Mouse (Mus musculus) forebrain, embryonic 16.5 days (tissue): Measurements from ENCODE around the gene Bcat2. TPM values are rescaled to one million over a fixed set of nuclear protein-coding genes. Genes with fewer than 3 reads are reported as not detected.

Experiments
- ATAC-seq: fragments of 200-750 bp; cut with Nextera tagmentation; 2 replicates; pipeline ENCODE4 v1.8.0; 2017; ENCODE audit warnings: mild to moderate bottlenecking, moderate library complexity
- H3K27ac ChIP-seq: fragments of 300-500 bp; sonication (generic); 2 replicates; pipeline ENCODE4 v1.5.1; 2014; ENCODE audit warnings: low read length, control low read depth
- H3K27me3 ChIP-seq: fragments of 300-500 bp; sonication (generic); replicated peaks from 2 replicates; pipeline ENCODE4 v1.6.1; 2014; ENCODE audit warnings: low read length; ENCODE audit not compliant: control insufficient read depth, insufficient read depth
- H3K36me3 ChIP-seq: fragments of 300-500 bp; sonication (generic); 2 replicates; pipeline ENCODE4 v1.6.1; 2014; ENCODE audit not compliant: control insufficient read depth, insufficient read depth
- H3K4me1 ChIP-seq: fragments of 300-500 bp; sonication (generic); replicated peaks from 2 replicates; pipeline ENCODE4 v1.6.1; 2014; ENCODE audit warnings: low read length; ENCODE audit not compliant: control insufficient read depth, insufficient read depth
- H3K4me2 ChIP-seq: fragments of 300-500 bp; sonication (generic); 2 replicates; pipeline ENCODE4 v1.6.1; 2014; ENCODE audit warnings: mild to moderate bottlenecking, low read length, control low read depth
- H3K4me3 ChIP-seq: fragments of 300-500 bp; sonication (generic); replicated peaks from 2 replicates; pipeline ENCODE4 v1.5.1; 2014; ENCODE audit warnings: mild to moderate bottlenecking, low read length, control low read depth
- H3K9ac ChIP-seq: fragments of 300-500 bp; sonication (generic); replicated peaks from 2 replicates; pipeline ENCODE4 v1.6.1; 2014; ENCODE audit warnings: low read depth, low read length, control low read depth
- H3K9me3 ChIP-seq: fragments of 300-500 bp; sonication (generic); 2 replicates; pipeline ENCODE4 v1.6.1; 2016; ENCODE audit warnings: low read length; ENCODE audit not compliant: control insufficient read depth
- WGBS: fragments of 180-500 bp; shearing (Covaris S2); extraction: QIAGEN DNeasy Blood & Tissue Kit; methylation state at CpG from one replicate; pipeline ENCODE4 v1.1.7; 2014; 5-methylcytosine and 5-hydroxymethylcytosine counted together
- polyA plus RNA-seq: library from polyadenylated mRNA; unstranded; fragments of >200 nt; fragmentation: Nextera tagmentation; extraction: Ambion mirVana; gene quantifications from 2 replicates; pipeline ENCODE4 v1.2.1, GENCODE M21; 2015

Gene Bcat2
- polyA plus RNA-seq, 1 experiment from 2014 or later: 24.2 TPM

- 56% methylated on average over 1 of the region's 1 CpGs for WGBS
- no peak overlapping the region for H3K4me2 ChIP-seq
- ATAC-seq: no peak
Measured at GRCm38 (mm10) chr7:45571966-45572365, 2.0 kb downstream of the Bcat2 start.

GRCm38 (mm10) chr7:45573954-45574353 lies 4.0 kb downstream of the Bcat2 start:
- no peak overlapping the region for H3K9ac ChIP-seq
- no peak overlapping the region for H3K27ac ChIP-seq
- no peak overlapping the region for H3K4me3 ChIP-seq
- 81% methylated on average over 8 of the region's 8 CpGs for WGBS
- peaks cover 16% of the 10 kb centered on the region for H3K4me1 ChIP-seq
- no peaks in the 10 kb centered on the region for H3K27me3 ChIP-seq
- peaks cover 5% of the 10 kb centered on the region; the same call in 1 of the 2 replicates for H3K36me3 ChIP-seq
- ATAC-seq: no peak
- no peak overlapping the region for H3K4me2 ChIP-seq
- H3K9me3 ChIP-seq: no peaks in the 10 kb centered on the region

More at GRCm38 (mm10) chr7:45571966-45572365, 2.0 kb downstream of the Bcat2 start:
- H3K9me3 ChIP-seq: no peaks in the 10 kb centered on the region
- peaks cover 25% of the 10 kb centered on the region for H3K4me1 ChIP-seq
- no peak overlapping the region for H3K27ac ChIP-seq
- peaks cover 5% of the 10 kb centered on the region; the same call in 1 of the 2 replicates for H3K36me3 ChIP-seq
- no peak overlapping the region for H3K4me3 ChIP-seq
- H3K27me3 ChIP-seq: no peaks in the 10 kb centered on the region
- H3K9ac ChIP-seq: no peak overlapping the region

GRCm38 (mm10) chr7:45574472-45575379 lies 4.8 kb downstream of the Bcat2 start:
- Histone ChIP-seq H3K4me1 (peaks cover 15% of the 10 kb centered on the region), H3K36me3 (peaks cover 5% of the 10 kb centered on the region; the same call in 1 of the 2 replicates), H3K4me2 (no peak overlapping the region), H3K9ac (no peak overlapping the region), H3K9me3 (no peaks in the 10 kb centered on the region), H3K27me3 (no peaks in the 10 kb centered on the region), H3K27ac (no peak overlapping the region), H3K4me3 (no peak overlapping the region)
- WGBS: 90% methylated on average over 15 of the region's 15 CpGs
- no peak for ATAC-seq

- Histone ChIP-seq H3K4me2 (no peak overlapping the region), H3K4me3 (no peak overlapping the region), H3K9me3 (no peaks in the 10 kb centered on the region), H3K36me3 (no peaks in the 10 kb centered on the region; the same call in 1 of the 2 replicates), H3K27me3 (no peaks in the 10 kb centered on the region), H3K4me1 (peaks cover 9% of the 10 kb centered on the region), H3K27ac (no peak overlapping the region), H3K9ac (no peak overlapping the region)
- 88% methylated on average over 6 of the region's 6 CpGs for WGBS
- no peak for ATAC-seq
Measured at GRCm38 (mm10) chr7:45585923-45586322, 16.0 kb downstream of the Bcat2 start.

- 91% methylated on average over 23 of the region's 23 CpGs for WGBS
- H3K4me3 ChIP-seq: no peak overlapping the region
- H3K27me3 ChIP-seq: no peaks in the 10 kb centered on the region
- H3K9ac ChIP-seq: no peak overlapping the region
- H3K27ac ChIP-seq: no peak overlapping the region
- H3K4me2 ChIP-seq: no peak overlapping the region
- H3K9me3 ChIP-seq: no peaks in the 10 kb centered on the region
- H3K4me1 ChIP-seq: peaks cover 9% of the 10 kb centered on the region
- H3K36me3 ChIP-seq: no peaks in the 10 kb centered on the region; the same call in 1 of the 2 replicates
- ATAC-seq: no peak
Measured at GRCm38 (mm10) chr7:45587631-45588592, 18.0 kb downstream of the Bcat2 start.

- peak; percentile 100 for ATAC-seq
- peak overlapping the region; percentile 55 for H3K4me2 ChIP-seq
- H3K9me3 ChIP-seq: no peaks in the 10 kb centered on the region
- no peaks in the 10 kb centered on the region; the same call in 1 of the 2 replicates for H3K36me3 ChIP-seq
- peak overlapping the region; percentile 42 for H3K27ac ChIP-seq
- 3% methylated on average over 19 of the region's 19 CpGs for WGBS
- H3K27me3 ChIP-seq: no peaks in the 10 kb centered on the region
- H3K4me1 ChIP-seq: peaks cover 9% of the 10 kb centered on the region
- H3K4me3 ChIP-seq: peak overlapping the region; percentile 38
- H3K9ac ChIP-seq: peak overlapping the region; percentile 63
Measured at GRCm38 (mm10) chr7:45589173-45589572, 19.2 kb downstream of the Bcat2 start.

- H3K9me3 ChIP-seq: no peaks in the 10 kb centered on the region
- peaks cover 9% of the 10 kb centered on the region for H3K4me1 ChIP-seq
- H3K36me3 ChIP-seq: no peaks in the 10 kb centered on the region; the same call in 1 of the 2 replicates
- ATAC-seq: no peak
- no peak overlapping the region for H3K9ac ChIP-seq
- 95% methylated on average over 5 of the region's 5 CpGs for WGBS
- H3K4me2 ChIP-seq: peak overlapping the region; percentile 55
- H3K4me3 ChIP-seq: no peak overlapping the region
- no peak overlapping the region for H3K27ac ChIP-seq
- H3K27me3 ChIP-seq: no peaks in the 10 kb centered on the region
Measured at GRCm38 (mm10) chr7:45589898-45590297, 19.9 kb downstream of the Bcat2 start.

GRCm38 (mm10) chr7:45590874-45591273 lies 20.9 kb downstream of the Bcat2 start:
- Histone ChIP-seq H3K4me1 (peaks cover 9% of the 10 kb centered on the region), H3K9me3 (no peaks in the 10 kb centered on the region), H3K27ac (no peak overlapping the region), H3K36me3 (no peaks in the 10 kb centered on the region; the same call in 1 of the 2 replicates), H3K4me2 (no peak overlapping the region), H3K4me3 (no peak overlapping the region), H3K27me3 (no peaks in the 10 kb centered on the region), H3K9ac (no peak overlapping the region)
- no peak for ATAC-seq
- WGBS: 64% methylated on average over 3 of the region's 3 CpGs

- no peak overlapping the region for H3K9ac ChIP-seq
- H3K4me3 ChIP-seq: no peak overlapping the region
- ATAC-seq: no peak
- no peaks in the 10 kb centered on the region for H3K27me3 ChIP-seq
- 80% methylated on average over 7 of the region's 7 CpGs for WGBS
- H3K27ac ChIP-seq: no peak overlapping the region
- peaks cover 9% of the 10 kb centered on the region for H3K4me1 ChIP-seq
- no peaks in the 10 kb centered on the region for H3K36me3 ChIP-seq
- H3K9me3 ChIP-seq: no peaks in the 10 kb centered on the region
- no peak overlapping the region for H3K4me2 ChIP-seq
Measured at GRCm38 (mm10) chr7:45591880-45592279, 21.9 kb downstream of the Bcat2 start.
